Mouse (Mus musculus) left cerebral cortex, postnatal 14 days (tissue): ENCODE measurements around the gene Pdcd1lg2. TPM values are rescaled to one million over a fixed set of nuclear protein-coding genes. Genes with fewer than 3 reads are reported as not detected.
A peak's percentile ranks its signal among the peaks of the same experiment; 100 is the strongest.

ENCODE experiments used
- DNase-seq, 2 experiments: peaks; one replicate each; pipeline ENCODE4 v3.0.0; 2021 to 2022; ENCODE audit warnings: low spot score in 2 of 2, mixed read lengths in 1 of 2
- intact Hi-C: fragments of 180-260 bp; cut with DNase I; formaldehyde crosslinking; loops from one replicate; pipeline ENCODE4 v1.15.1; 2025
- total RNA-seq, 2 experiments: library from RNA; stranded (reverse); gene quantifications; 2 replicates each; pipeline ENCODE4 v1.2.3; 2021

Gene Pdcd1lg2
- total RNA-seq, 2 experiments from 2014 or later, result 0.19 TPM; not detected in 1

DNA sequence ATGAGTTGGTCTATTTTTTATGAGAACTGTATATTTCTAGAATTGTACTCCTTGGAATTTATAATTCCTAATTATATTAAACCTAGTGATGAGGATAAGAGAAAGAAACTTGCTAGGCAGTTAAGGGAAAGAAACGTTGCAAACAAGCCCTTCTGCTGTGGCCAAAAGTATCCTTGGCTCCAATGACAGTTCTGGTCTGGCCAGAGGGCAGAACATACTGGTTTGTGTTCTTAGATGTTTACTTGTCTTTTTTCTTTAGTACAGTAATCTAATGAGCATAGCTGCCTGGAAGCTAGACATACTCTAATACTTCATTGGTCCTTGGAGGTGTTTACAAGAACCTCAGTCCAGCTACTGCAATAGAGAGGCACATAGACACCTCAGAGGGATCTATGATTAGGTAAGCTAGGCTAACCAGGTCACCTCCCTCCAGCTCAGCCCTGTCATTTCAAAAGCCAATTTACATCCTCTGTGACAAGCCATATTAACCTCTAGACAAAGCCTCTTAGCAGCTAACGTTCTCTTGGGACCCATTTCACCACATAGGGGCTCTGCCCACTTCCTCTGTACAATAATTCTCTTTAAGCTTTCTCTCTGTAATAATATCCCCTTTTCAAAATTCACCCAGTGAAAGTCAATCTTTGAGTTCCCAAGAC, 102.5 kb downstream of the Pdcd1lg2 start:
- intact Hi-C loops, result no loop called here
- DNase-seq, result no peak

DNA sequence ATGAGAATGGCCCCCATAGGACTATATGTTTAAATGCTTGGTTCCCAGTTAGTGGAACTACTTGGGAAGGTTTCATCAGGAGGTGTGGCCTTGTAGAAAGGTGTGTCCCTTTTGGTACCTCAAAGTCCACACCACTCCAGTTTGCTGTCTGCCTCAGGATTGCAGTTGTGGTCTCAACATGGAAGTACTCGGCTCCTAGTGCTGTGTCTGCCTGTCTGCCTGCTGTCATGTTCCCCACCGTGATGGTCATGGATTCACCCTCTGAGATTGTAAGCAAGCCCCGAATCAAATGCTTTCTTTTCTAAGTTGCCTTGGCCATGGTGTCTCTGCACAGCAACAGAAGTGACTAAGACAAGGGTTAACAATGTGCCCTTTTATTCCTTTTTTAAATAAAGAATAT, 103.4 kb downstream of the Pdcd1lg2 start:
- no peak for DNase-seq
- intact Hi-C loops, result no loop called here

DNA sequence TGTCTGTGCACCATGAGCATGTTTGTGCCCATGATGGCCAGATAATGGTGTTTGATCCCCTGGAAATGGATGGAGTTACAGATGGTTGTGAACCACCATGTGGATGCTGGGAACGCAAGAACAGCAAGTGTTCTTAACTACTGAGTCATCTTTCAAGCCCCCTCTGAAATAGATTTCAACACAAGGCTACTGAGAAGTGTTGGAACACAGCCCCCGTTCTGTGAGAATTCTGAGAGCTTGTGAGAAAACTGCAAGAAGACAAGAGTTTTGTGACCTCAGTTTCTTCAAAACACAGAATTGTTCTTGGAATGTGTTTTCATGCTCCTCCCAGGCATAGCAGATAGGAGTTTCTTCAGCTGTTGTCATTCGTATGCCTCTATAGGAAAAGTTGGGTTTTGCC, 104.7 kb downstream of the Pdcd1lg2 start:
- intact Hi-C loops, result no loop called here

DNA sequence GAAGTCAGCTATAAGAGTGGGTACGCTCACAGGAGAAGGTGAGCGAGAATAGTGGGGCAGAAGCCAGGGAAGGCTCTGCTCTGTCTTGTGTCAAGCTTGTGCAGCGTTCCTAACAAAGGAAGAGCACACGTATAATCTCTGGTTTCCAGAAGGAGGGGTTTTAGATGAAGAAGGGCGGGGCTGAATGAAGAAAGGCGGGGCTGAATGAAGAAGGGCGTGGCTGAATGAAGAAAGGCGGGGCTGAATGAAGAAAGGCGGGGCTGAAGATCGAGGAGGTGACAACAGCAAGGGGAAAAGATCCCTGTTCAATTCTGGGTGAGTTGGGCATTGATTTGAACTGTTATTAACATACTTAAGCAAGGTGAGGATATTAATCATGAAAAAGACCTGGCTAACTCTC, 105.3 kb downstream of the Pdcd1lg2 start:
- intact Hi-C loops, result no loop called here
- no peak for DNase-seq

More for the DNA sequence above, 104.7 kb downstream of the Pdcd1lg2 start:
- peak in 1 of 2 experiments; percentile 35 for DNase-seq

GRCm38 (mm10) chr19:29518409-29518808, 107.7 kb downstream of the Pdcd1lg2 start:
- no peak for DNase-seq
- intact Hi-C loops, result no loop called here

DNA sequence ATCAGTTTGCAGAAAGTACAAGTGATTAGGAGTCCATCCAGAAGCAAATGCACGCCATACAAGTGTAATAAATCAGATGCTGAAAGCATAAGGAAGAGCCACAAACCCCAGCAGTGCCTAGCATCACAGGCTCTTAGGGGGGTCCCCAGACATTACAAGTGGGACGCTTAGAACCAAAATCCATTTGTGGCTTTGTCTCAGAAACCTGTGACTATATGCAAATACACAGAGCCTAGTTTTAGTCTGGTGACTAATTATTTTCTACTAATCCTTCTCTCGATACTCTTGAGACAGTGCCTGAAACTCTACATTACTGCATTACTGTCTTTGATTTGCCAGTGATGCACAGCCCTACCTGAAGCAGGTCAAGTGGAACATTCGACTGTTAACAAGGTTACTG, 108.2 kb downstream of the Pdcd1lg2 start:
- intact Hi-C loops, result no loop called here

More for the DNA sequence above, 108.2 kb downstream of the Pdcd1lg2 start:
- no peak for DNase-seq

Other genes with a start within 250 kb of the Pdcd1lg2 start
- 10 to 100 TPM; 24.1 to 27.8 TPM for gene Jak2, start 159.1 kb upstream of the Pdcd1lg2 start, total RNA-seq
- gene Insl6, start 85.6 kb upstream of the Pdcd1lg2 start, total RNA-seq, result not detected
- gene Rln1, start 76.2 kb upstream of the Pdcd1lg2 start, total RNA-seq, result 1 to 10 TPM; 1.2 to 1.4 TPM
- 10 to 100 TPM; 27.9 to 29.5 TPM for gene Plgrkt, start 43.5 kb upstream of the Pdcd1lg2 start, total RNA-seq
- gene Cd274, start 43.5 kb upstream of the Pdcd1lg2 start, total RNA-seq, result under 1 TPM; 0.59 to 0.79 TPM
- gene Ric1, start 111.4 kb downstream of the Pdcd1lg2 start, total RNA-seq, result 10 to 100 TPM; 40.4 to 40.6 TPM
- 10 to 100 TPM; 38.4 to 39.9 TPM for gene Ermp1, start 237.5 kb downstream of the Pdcd1lg2 start, total RNA-seq